Mouse (Mus musculus) heart, postnatal 25 days (tissue): ENCODE results near the gene Inhbc. TPM values are rescaled to one million over a fixed set of nuclear protein-coding genes. Genes with fewer than 3 reads are reported as not detected.

Experiments used
- DNase-seq: peaks from one replicate; pipeline ENCODE4 v3.0.0; 2022; ENCODE audit warnings: low spot score
- intact Hi-C: fragments of 180-260 bp; cut with DNase I; formaldehyde crosslinking; loops from one replicate; pipeline ENCODE4 v1.15.1; 2025
- total RNA-seq, 2 experiments: library from RNA; stranded (reverse); gene quantifications; 2 replicates each; pipeline ENCODE4 v1.2.3; 2021

Gene Inhbc
- total RNA-seq, 2 experiments from 2014 or later = not detected

DNA sequence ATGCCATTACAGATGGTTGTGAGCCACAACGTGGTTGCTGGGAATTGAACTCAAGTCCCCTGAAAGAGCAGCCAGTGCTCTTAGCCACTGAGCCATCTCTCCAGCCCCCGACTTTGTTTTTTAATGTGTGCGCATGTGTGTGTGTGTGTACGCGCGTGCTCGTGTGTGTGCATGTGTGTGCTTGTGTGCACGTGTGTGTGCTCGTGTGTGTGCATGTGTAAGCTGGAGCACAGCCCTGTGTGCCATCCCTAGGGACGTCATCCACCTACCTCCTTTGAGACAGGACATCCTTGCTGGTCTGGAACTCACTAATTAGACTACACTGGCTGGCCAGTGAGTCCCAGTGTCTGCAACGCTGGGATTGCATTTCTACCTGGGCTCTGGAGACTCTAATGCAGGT lies 17.5 kb downstream of the Inhbc start:
- no peak for DNase-seq
- intact Hi-C loops = loop anchor here (5.0 kb wide), 1 partner anchor 85 kb away; no protein-coding TSS in a partner anchor

DNA sequence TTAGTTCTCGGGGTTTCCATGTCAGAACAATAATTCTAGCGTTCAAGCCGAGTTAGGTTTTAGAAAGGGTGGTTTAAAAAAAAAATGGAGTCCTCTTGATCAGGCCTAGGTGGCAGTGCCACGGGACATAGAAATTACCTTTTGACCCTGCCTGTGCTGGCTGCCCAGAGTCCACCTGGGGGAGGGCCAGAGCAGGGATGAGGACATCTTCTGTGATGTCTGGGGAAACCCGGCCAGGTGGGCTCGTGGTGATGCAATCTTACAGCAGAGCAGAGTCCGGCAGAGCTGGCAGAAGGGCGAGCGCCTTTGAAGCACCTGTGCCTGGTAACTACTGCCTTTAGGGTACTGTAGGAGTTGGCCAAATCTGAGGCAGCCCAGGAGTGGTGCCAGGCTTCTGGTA lies 18.0 kb downstream of the Inhbc start:
- intact Hi-C loops = loop anchor here (5.0 kb wide), 1 partner anchor 85 kb away; no protein-coding TSS in a partner anchor
- DNase-seq = no peak

DNA sequence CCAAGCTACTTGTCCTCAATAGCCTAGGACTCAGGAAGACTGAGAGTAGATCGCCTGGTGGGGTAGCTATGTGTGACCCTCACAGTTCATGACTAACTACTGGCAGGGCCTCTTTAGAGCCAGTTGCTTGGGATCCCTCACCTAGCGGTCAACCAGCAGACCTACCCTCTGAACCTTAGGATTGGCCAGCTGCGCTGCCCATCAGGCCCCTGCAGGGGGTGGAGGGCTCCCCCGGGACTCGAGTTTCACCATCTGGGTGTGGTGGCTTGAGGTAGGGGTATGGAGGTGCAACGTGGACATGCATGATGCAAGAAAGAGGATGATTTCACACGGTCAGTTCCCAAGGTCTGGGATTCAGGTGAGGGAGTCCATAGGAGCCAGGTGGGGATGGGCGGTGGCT lies 18.5 kb downstream of the Inhbc start:
- DNase-seq = no peak
- intact Hi-C loops = loop anchor here (5.0 kb wide), 1 partner anchor 86 kb away; no protein-coding TSS in a partner anchor

DNA sequence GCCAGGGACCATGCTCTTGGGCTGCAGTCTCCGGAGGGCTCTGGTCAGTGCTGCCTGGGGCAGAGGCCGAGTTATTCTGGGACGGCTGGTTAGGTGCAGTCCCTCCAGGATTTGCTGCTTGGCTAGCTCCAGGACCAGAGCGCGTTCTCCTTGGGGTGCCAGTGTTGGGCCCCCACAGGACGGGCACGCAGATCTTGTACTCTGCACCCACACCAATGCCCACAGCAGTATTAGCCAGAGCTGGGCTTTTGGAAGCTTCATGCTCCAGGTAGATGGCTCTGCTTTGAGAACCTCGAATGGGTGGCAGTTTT lies 19.0 kb downstream of the Inhbc start:
- DNase-seq = no peak
- intact Hi-C loops = loop anchor here (5.0 kb wide), 1 partner anchor 86 kb away; no protein-coding TSS in a partner anchor

DNA sequence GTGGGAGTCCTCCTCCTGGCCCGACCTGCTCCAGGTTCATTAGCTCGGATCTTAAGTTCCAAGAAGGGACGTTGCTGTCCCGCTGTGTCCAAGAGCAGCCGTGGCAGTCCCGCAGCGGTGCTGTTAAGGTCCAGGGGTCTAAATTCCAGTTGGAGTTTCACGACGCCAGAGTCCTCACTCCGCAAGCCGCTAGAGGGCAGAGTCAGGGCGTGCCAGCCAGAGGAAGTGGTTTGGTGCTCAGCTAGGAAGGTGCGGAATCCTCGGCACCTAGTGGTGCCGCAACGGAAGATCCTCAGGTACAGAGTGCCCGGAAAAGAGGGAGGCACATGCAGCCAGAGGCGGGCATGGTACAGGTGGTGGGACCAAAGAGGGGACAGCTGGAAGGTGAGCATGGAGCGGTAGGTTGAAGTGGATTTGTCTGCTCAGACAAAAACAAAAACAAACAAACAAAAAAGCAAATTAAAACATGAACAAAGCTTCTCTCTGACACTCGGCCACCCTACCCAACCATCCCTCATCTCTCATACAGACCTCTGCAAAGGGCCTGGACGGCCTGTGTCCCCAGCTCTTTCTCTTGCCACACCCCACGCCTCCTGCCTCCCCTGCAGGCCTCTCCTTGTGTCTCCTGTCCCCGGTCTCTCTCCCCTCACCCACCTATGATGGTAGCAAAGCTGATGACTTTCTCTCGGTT lies 19.5 kb downstream of the Inhbc start:
- DNase-seq = no peak
- intact Hi-C loops = loop anchor here (5.0 kb wide), 1 partner anchor 87 kb away; no protein-coding TSS in a partner anchor

DNA sequence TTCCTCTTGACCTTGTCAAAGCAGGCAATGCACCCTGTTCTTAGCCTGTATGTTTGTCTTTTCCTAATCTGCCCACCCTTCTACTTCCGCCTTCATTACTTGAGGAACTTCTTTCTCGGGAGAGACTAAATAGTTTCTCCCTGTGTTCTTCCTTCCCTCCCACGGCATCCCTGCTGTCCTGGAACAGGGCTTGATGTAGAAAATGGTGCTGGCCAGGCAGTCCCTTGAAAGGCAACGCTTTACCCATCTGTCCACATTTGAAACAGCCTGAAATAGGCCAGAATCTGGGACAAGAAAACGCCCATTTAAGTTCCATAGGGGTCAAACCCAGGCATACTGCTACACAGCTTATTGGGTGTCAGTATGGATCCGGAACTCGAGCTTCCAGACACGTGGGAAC lies 20.4 kb downstream of the Inhbc start:
- DNase-seq = no peak
- intact Hi-C loops = loop anchor here (5.0 kb wide), 1 partner anchor 87 kb away; no protein-coding TSS in a partner anchor

DNA sequence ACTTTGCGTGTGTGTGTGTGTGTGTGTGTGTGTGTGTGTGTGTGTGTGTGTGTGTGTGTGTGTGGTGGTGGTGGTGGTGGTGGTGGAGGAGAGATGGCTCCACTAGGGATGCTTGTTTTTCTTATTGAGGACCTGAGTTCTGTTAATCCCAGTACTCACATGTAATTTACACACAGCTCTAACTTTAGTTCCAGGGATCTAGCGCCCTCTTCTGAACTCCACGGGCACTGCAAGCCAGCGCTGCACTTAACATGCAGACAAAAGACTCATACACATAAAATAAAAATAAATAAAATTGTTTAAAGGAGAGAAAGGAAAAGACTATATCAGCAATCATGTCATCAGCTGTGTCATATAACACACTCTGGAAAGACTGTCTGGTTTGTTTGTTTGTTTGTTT lies 21.3 kb downstream of the Inhbc start:
- no peak for DNase-seq
- intact Hi-C loops = no loop called here

DNA sequence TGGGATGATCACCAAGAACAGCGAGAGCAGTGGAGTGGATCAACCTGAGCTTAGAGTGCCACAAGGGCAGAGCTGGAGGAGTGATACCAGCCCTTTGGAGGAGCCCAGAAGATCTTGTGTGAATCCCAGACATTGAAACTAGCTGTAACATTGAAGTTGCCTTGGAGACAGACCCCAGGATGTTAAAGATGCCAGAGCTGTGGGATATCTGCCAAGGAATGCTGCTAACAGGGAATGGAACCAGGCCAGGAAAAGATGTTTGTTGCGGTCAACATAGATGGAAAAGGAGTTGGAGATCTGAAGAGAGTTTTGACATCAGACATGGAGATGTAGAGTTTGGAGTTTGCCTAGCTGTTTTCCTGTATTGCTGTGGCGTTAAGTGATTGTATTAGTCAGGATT lies 24.1 kb downstream of the Inhbc start:
- DNase-seq = no peak
- intact Hi-C loops = no loop called here

DNA sequence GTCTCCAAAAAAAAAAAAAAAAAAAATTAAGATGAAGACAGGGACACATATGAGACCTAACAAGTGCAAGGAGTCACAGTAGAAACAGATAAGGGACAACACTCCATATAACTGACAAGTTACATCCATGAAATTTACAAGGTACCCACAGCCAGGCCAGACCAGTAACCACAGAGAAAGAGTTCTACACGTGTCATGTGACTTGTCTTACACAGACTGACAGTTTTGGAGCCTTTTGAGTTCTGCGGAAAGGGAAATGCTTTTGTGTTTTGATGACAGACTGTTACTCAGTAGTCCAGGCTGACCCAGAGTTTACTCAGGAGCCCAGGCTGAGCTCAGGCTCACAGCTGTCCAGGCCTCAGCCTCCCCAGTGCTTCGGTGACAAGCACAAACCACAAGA lies 27.2 kb downstream of the Inhbc start:
- intact Hi-C loops = no loop called here

DNA sequence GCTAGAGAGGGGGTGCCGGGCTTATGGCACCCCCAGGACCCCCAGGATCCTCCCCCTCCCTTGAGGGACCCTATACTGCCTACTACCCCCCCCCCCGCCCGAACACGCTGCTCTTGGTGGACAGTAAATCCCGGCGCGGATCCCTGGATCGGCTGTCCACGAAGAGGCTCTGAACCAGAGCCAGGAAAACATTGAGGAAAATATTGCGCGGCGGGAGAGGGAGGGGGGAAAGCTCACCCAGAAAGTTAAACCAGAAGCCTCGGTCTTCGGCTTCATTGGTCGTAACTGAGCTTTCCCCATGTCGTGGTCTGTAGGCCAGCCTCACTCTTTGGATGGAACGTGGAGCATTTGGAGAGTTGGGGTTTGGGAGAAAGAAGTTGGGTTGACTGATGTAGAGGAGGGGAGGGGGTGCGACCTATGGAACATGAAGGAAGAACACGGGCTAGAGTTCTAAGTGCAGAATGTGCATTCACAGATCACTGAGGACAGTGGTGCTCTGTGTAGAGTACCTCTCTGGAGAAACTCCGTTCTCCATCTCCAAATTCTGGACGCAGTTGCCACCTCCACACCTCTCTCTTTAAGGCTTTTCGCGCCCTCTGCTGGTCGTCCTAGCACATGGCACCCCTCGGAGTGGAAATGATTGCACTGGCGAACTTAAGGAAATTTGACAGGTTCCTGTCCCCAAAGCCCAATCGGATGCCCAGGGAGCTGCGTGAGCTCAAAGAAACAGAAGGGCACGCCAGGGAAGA lies 28.2 kb downstream of the Inhbc start, which contains the start of gene Gli1:
Gene Gli1 (minus strand): TSS at position 84 of the 749 bp plus-strand sequence.
- peak; percentile 64 for DNase-seq
- intact Hi-C loops = no loop called here

More for the DNA sequence above, 27.2 kb downstream of the Inhbc start:
- no peak for DNase-seq

DNA sequence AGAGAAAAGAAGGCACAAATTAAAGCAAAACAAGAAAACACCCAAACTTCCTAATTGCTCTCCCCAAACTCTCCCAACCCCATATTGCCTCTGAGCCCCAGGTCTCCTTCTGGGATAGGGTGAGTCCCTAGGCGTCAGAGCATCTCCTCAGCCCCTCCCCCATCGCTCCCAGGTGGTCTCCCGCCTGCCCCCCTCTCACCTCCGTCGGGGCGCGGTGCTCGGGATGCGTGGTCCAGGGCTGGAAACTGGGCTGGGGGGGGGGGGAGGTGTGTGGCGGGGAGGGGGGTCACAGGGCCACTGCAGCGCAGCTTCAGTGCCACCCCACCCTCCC lies 28.9 kb downstream of the Inhbc start:
- no peak for DNase-seq
- intact Hi-C loops = no loop called here

DNA sequence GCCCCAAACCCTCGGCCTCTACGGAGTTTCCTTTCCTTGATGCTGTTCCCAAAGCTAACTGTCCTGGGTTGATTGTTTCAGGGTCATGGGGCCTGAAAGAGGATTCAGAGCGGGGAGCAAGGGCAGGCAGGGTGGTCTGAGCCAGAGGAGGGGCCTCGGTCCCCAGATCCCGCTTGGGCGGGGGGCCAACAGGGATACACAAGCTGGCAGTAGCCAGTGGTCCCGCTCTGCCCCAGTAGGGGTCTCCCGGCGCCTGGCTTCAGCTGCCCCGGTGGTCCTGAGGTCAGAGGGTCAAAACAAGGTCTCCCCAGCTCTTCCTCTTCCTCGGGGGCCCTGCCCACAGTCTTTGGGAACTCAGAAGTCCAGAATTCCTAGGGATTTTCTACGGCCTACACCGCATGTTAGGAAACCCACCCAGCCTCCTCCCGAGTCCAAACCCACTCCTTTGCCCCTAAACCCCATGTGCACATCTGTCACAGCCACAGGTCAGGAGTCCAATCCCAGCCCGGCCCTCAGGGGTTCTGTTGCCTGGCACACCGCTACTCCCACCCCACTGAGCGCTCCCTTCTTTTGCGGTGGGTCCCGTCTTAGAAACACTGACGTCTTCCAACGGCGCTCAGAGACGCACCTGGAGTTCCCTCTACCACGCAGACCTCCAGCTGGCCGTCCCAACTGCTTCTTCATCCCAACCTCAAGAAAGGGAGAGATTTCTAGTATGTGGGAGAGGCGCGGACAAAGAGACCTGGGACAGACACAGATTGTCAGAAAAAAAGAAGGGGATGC lies 29.5 kb downstream of the Inhbc start:
- DNase-seq = no peak
- intact Hi-C loops = no loop called here

DNA sequence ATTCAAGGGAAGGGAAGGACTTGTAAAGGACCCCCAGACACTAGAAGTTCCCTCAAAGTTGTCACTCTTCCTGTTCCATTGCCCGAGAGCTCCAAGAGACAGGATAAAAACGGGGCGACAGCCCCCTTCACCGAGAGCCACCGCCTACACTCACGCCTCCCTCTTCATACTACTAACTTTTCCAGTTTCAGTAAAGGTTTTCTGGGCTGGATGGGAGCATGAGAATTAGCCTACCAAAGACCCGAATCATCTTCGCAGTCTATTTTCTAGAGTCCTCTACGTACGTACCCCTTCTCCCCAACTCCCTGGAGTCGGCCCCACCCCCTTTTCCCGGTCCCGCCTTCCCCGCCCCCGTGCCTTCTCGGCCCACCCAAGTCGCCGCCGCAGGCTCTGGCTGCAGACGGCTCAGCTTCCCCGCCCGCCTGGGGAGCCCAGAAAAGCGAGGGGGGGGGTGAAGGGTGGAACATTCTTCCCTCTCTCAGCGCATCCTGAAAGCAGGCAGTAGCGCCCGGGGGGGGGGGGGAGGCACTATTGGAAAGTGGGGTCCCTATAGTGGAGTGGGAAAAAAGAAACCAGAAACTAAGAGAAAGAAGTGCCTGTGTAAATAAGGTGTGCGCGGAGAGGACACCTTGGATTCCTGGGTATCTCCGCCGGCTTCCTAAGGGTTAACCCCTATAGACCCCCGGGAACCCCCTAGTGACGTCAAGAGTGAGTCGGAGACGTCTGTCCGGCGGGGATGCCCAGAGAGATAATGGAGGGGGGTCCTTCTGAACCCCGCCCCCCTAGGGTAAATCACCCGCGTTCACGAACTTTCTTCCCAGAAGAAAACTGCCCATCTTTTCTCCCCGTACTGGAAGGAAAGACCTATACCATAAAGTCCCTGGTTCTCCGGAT lies 30.3 kb downstream of the Inhbc start:
- intact Hi-C loops = no loop called here
- no peak for DNase-seq

DNA sequence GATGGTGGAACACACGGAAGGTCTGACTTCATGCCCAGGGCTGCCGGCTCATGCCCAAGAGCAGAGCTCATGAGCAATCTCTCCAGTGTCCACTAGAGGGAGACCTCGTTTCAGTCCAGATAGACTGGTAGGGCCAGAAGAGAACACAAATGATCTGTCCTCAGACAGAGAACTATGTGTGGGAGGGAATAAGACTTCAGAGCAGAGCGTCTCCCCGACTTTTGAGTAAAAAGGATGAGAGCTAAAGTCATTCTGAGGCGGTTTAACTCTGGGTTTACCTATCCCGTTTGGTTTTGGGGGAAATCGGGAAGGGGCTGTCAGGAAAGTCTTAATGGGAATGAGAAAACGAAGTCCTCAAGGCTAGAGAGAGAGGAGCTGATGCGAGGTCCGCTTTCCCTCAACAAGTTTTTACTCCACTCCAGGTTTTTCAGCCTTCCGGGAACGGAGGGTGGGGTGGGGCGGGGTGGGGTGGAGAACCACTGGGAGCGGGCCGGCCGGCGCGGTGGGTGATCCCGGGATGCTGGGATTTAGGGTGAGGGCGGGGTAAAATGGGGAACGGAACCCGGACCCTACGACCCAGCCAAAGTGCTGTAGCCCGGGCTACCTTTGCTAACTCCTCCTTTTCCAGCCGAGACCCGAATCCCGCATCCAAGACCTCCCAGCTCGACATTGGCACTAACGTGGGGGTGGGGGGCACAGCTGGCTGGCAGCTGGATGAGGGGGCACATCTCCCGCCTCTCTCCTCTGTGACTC lies 31.1 kb downstream of the Inhbc start:
- intact Hi-C loops = no loop called here
- DNase-seq = peak; percentile 66

DNA sequence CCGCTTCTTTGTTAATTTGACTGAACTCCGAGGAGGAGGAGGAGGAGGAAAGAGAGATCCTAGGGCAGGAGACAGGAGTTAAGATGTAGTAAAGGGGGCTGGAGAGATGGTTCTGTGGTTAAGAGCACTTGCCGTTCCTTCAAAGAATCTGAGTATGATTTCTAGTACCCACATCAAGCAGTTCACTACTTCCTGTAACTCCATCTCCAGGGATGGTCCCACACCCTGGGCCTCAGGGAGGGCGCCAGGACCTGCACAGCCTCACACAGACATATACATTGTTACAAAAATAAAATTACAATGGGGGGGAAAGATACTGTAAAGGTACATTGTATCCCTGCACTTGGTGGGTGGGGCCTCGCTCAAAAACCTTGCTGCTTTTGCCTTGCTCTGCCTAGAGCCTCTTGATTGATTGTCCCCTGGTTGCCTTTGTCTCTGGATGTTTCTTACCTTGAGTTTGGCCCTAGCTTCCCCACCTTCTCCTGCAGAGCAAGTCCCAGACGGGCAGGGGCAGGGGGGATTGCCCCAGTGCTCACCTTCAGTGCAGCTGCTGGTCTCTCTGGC lies 32.6 kb downstream of the Inhbc start:
- intact Hi-C loops = no loop called here
- no peak for DNase-seq

DNA sequence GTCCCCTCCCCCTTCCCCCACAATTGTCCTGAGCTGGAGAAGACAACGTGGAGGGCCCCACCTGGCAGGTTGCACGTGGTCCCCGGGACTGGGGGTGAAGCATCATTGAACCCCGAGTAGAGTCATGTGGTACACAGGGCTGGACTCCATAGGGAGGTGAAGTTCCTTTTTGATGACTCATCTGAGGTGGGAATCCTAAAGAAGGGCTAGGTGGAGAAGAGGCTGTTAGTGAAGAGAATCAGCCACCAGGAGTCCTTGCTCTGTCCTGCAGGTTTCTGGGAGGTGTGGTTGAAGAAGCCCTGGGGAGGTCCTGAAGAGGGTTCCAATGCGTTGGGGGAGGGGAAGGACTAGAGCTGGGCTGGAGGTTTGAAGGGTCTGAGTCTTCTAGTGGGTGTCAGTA lies 33.3 kb downstream of the Inhbc start:
- intact Hi-C loops = no loop called here
- DNase-seq = no peak

DNA sequence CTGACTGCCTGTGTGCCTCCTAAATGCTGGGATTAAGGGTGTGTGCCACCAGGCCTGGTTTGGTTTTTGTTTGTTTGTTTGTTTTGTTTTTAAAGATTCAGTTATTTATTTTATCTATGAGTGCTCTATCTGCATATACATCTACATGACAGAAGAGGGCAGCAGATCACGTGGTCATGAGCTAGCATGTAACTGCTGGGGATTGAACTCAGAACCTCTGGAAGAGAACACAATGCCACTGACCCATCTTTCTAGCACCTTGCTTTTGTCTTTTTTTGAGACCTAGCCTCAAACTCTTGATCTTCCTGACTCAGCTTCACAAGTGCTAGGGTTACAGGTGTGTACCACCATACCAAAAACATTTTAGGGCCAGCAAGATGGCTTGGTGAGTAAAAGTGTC lies 35.0 kb downstream of the Inhbc start:
- no peak for DNase-seq
- intact Hi-C loops = no loop called here

DNA sequence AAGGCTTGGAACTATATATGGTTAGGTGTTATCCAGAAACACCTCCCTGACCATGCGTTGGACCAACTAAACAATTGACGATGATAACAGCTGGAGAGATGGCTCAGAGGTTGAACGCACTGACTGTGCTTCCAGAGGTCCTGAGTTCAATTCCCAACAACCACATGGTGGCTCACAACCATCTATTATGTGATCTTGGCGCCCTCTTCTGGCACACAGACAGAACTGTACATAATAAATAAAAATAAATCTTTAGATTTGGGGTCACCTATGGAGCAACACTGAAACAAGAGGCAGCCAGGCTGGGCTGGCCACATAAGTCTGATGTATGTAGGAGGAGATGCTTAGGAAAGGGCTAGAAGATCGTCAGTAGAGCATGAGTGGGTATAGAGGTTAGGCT lies 37.1 kb downstream of the Inhbc start:
- intact Hi-C loops = no loop called here
- DNase-seq = no peak
